Mouse (Mus musculus) intestine, embryonic 16.5 days (tissue): ENCODE results near the gene Ehbp1l1. TPM values are rescaled to one million over a fixed set of nuclear protein-coding genes. Genes with fewer than 3 reads are reported as not detected.
A peak's percentile ranks its signal among the peaks of the same experiment; 100 is the strongest.

ENCODE experiments used
- ATAC-seq: fragments of 200-750 bp; cut with Nextera tagmentation; 2 replicates; pipeline ENCODE4 v1.8.0; 2017; ENCODE audit warnings: moderate TSS enrichment, moderate library complexity
- H3K27ac ChIP-seq: fragments of 300-500 bp; sonication (generic); 2 replicates; pipeline ENCODE4 v1.5.1; 2014; ENCODE audit warnings: mild to moderate bottlenecking, low read length
- H3K27me3 ChIP-seq: fragments of 300-500 bp; sonication (generic); replicated peaks from 2 replicates; pipeline ENCODE4 v1.6.1; 2014; ENCODE audit warnings: low read length, control low read depth, mixed read lengths; ENCODE audit not compliant: control insufficient read depth, insufficient read depth
- H3K36me3 ChIP-seq: fragments of 300-500 bp; sonication (generic); 2 replicates; pipeline ENCODE4 v1.6.1; 2014; ENCODE audit warnings: low read length, control low read depth; ENCODE audit not compliant: control insufficient read depth, insufficient read depth
- H3K4me1 ChIP-seq: fragments of 300-500 bp; sonication (generic); 2 replicates; pipeline ENCODE4 v1.6.1; 2014; ENCODE audit warnings: low read length, control low read depth, mixed read lengths; ENCODE audit not compliant: control insufficient read depth, insufficient read depth
- H3K4me2 ChIP-seq: fragments of 300-500 bp; sonication (generic); 2 replicates; pipeline ENCODE4 v1.6.1; 2014; ENCODE audit warnings: low read depth, low read length, control low read depth
- H3K4me3 ChIP-seq: fragments of 300-500 bp; sonication (generic); 2 replicates; pipeline ENCODE4 v1.5.1; 2014; ENCODE audit warnings: mild to moderate bottlenecking, low read length
- H3K9ac ChIP-seq: fragments of 300-500 bp; sonication (generic); 2 replicates; pipeline ENCODE4 v1.6.1; 2014; ENCODE audit warnings: low read depth, low read length
- H3K9me3 ChIP-seq: fragments of 300-500 bp; sonication (generic); 2 replicates; pipeline ENCODE4 v1.6.1; 2016; ENCODE audit warnings: low read length, control low read depth; ENCODE audit not compliant: control insufficient read depth
- WGBS: fragments of 180-500 bp; shearing (Covaris S2); extraction: QIAGEN DNeasy Blood & Tissue Kit; methylation state at CpG from one replicate; pipeline ENCODE4 v1.1.7; 2014; 5-methylcytosine and 5-hydroxymethylcytosine counted together
- polyA plus RNA-seq: library from polyadenylated mRNA; unstranded; fragments of >200 nt; fragmentation: Nextera tagmentation; extraction: Ambion mirVana; gene quantifications from 2 replicates; pipeline ENCODE4 v1.2.1, GENCODE M21; 2015

Ehbp1l1 gene
- polyA plus RNA-seq, 1 experiment from 2014 or later = 48.6 TPM

DNA sequence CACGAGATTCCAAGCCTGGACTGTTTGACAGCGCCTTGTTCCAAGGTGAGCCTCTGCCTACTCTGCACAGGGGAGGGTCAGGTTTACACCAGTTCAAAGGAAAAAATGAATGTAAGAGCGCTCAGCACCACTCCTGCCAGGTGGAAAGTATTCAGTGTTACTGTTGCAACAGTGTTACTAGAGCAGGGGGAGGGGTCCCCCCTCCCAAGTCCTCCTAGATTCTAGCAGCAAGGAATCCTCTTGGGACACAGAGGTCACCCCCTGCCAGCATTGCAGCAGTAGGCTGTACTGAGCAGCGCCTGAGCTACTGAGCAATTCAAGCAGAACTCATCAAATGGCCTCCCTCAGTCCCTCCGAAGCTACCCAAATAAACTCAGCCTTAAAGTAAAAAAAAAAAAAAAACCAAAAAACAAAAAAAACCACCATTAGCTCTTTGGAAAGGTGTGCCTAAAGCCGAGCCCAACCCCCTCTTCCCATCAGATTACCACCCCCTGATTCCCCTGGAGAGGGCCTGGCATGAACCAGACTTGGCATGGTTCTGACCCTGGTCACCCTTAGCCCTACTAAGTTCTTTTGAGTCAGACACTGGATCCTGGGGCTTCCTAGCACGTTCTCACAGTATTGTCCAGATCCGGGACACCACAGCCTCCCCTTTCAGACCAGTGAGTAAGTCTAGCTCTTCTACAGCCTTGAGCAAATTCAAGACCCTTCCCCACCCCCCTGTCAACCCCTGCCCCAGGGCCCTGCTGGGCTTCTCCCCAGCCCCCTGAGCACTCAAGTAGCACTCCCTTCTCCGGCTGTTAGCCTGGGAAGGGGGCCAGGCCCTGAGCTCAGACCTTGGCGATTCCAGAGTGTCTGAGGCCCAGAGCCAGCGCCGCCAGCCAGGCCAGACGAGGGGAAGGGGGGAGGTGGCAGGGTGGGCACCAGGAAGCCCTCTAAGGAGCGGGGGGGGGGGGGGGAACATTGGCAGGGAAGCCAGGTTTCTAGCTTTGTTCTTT lies 14.5 kb upstream of the Ehbp1l1 start, which contains the start of gene Ltbp3:
TSS of gene Ltbp3 (plus strand) at position 585 of the 998 bp plus-strand sequence.
- peak within 1 kb of the TSS; percentile 88 for H3K9ac ChIP-seq
- H3K4me2 ChIP-seq = peak within 1 kb of the TSS; percentile 97
- H3K36me3 ChIP-seq = no peaks in the 10 kb centered on the region
- peaks cover 34% of the 10 kb centered on the region for H3K4me1 ChIP-seq
- H3K27ac ChIP-seq = peak within 1 kb of the TSS; percentile 92
- peaks cover 5% of the 10 kb centered on the region; the same call in 1 of the 2 replicates for H3K27me3 ChIP-seq
- H3K9me3 ChIP-seq = no peaks in the 10 kb centered on the region
- WGBS = 37% methylated on average over 13 of the region's 14 CpGs
- peak; percentile 54 for ATAC-seq
- peak within 1 kb of the TSS; percentile 78 for H3K4me3 ChIP-seq

DNA sequence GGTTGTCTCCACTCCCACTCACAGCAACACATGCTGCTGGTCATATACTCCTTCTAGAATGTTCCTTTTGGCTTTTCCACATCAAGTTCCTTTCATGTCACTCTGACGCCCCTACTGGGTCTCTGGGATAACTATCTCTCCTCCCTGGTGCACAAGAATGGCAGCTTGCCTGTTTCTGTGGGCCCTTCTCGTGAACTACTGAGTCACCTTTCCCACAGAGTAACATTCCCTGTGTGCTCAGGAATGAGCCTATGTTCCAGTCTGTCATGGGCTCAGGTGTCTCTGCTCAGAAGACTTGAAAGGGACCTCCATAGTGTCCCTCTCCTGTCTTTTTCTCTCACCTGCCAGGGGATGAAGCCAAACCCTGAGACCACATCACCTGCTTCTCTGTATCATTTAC lies 13.3 kb upstream of the Ehbp1l1 start:
- WGBS = 63% methylated on average over 2 of the region's 2 CpGs
- H3K27me3 ChIP-seq = peaks cover 5% of the 10 kb centered on the region; the same call in 1 of the 2 replicates
- no peak overlapping the region for H3K27ac ChIP-seq
- H3K4me2 ChIP-seq = no peak overlapping the region
- peaks cover 28% of the 10 kb centered on the region for H3K4me1 ChIP-seq
- ATAC-seq = no peak
- no peaks in the 10 kb centered on the region for H3K9me3 ChIP-seq
- H3K9ac ChIP-seq = no peak overlapping the region
- H3K4me3 ChIP-seq = no peak overlapping the region
- H3K36me3 ChIP-seq = no peaks in the 10 kb centered on the region

DNA sequence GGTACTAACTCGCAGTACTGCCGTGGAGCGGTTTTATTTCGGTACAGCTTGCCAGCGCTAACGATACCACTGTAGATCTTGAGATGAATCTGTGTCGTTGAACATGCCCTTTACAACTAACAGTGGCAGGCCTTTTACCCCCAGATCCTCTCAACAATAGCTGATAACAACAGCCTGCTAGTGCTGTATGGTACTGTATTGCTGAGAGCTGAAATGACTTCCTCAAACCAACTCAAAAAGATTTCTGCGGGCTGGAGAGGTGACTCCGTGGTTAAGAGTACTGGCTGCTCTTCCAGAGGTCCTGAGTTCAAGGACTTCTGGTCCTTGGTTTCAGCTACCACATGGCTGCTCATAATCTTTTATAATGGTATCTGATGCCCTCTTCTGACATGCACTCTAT lies 8.2 kb upstream of the Ehbp1l1 start:
- WGBS = 76% methylated on average over 9 of the region's 9 CpGs
- Histone ChIP-seq H3K27ac (no peak overlapping the region), H3K4me2 (no peak overlapping the region), H3K36me3 (no peaks in the 10 kb centered on the region; the same call in 1 of the 2 replicates), H3K9me3 (no peaks in the 10 kb centered on the region), H3K9ac (no peak overlapping the region), H3K4me1 (peaks cover 14% of the 10 kb centered on the region), H3K27me3 (no peaks in the 10 kb centered on the region; the same call in 1 of the 2 replicates), H3K4me3 (no peak overlapping the region)
- no peak for ATAC-seq

DNA sequence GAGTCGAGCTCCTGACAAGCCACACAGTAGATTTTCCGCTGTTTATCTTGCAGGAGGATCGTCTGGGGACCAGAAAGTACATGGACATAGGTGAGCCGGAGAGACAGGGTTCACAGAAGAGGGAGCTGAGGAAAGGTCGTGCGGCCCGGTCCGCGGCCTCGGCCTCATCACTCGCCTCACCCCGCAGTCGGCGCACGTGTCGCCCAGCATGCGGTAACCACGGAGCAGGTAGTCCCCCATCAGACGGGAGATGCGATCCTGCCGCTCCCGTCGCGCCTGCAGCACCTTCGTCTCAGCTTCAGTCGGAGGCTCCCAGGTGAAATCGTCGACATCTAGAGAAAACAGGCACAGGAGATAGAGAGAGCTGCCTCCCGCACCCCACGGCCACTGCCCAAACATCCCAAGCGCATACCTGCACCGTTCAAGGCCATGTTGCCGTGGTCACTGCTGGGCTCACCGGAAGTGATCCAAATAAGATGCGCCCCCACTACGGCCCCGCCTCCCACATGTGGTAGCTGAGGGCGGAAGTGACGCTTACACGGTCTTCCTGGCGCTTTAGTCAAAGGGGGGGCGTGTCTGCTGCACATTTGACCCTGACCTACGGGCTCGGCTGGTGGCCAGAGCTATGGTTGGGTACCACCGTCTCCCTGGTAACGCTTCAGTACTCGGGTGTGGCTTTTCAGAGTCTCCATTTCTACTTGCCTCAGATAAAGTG lies 5.3 kb upstream of the Ehbp1l1 start:
- H3K36me3 ChIP-seq = no peaks in the 10 kb centered on the region; the same call in 1 of the 2 replicates
- peak overlapping the region; percentile 31; the same call in 1 of the 2 replicates for H3K27ac ChIP-seq
- no peaks in the 10 kb centered on the region for H3K9me3 ChIP-seq
- under 1% methylated on average over 47 of the region's 47 CpGs for WGBS
- no peaks in the 10 kb centered on the region; the same call in 1 of the 2 replicates for H3K27me3 ChIP-seq
- peak overlapping the region; percentile 78 for H3K9ac ChIP-seq
- peak; percentile 80 for ATAC-seq
- H3K4me2 ChIP-seq = peak overlapping the region; percentile 96
- H3K4me1 ChIP-seq = peaks cover 34% of the 10 kb centered on the region
- peak overlapping the region; percentile 77 for H3K4me3 ChIP-seq

DNA sequence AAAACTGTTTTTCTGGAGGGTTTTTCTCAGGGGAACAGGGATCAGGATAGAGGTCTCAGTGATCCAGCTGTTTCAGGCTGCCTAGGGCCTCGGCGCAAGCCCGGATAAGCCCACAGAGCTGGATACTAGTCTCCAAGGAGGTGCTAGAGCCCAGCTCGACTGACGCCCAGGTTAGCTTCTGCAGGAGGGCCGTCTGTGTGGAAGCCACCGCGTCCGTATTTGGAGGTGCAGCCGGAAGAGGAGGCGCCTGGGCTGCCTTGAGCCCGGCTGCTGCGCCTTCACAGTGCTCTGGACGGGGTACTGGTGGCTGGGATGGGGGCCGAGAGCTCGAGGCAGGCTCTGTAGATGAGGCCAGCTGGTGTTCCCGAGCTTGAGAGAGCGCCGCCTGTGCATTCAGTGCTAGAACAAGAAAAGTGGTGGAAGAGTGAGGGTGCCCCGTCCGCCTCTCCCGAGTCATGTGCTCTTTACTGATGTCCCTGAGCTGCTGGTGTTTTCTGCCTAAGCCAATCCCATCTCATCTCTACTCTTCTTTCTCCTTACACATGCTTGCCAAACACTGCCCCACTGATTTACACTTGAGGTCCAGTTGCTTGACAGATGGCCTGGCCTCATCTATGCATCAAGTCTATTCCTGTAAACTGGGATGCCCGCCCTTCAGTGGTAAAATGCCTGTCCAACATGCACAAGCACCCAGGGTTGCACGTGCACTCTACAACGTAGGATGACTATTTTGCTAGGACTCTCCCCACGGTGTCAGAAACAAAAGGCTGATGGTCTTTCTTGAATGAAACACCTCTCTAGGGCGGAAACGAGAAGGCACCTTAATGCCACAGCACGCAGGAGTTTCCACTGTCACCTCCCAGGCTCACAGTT lies 4.4 kb upstream of the Ehbp1l1 start:
- Histone ChIP-seq H3K27me3 (no peaks in the 10 kb centered on the region), H3K4me2 (peak overlapping the region; percentile 96), H3K27ac (no peak overlapping the region), H3K4me1 (peaks cover 35% of the 10 kb centered on the region), H3K4me3 (peak overlapping the region; percentile 77), H3K36me3 (no peaks in the 10 kb centered on the region; the same call in 1 of the 2 replicates), H3K9me3 (no peaks in the 10 kb centered on the region), H3K9ac (peak overlapping the region; percentile 78)
- ATAC-seq = no peak
- 72% methylated on average over 29 of the region's 29 CpGs for WGBS

DNA sequence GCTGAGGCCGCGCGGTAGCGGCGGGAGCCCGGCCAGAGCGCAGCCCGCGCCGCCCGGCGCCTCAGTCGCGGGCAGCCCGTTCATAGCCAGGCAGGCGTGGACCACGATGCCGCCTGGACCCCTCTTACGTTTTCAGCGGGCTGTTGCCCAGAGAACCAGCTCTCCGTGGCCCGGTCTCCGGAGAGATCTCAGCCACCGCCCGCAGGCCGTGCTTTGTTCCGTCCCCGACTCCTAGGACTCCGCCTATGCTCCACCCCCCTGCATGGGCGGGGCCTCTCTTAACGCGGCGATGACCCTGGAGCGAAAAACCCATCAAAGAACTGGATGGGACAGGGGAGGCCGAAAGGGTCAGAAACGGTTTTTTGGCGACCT lies 3.3 kb upstream of the Ehbp1l1 start, which contains the start of gene Fam89b:
TSS of gene Fam89b (minus strand) at position 210 of the 372 bp plus-strand sequence.
- ATAC-seq = peak; percentile 65
- H3K4me3 ChIP-seq = peak within 1 kb of the TSS; percentile 91
- H3K27ac ChIP-seq = peak within 1 kb of the TSS; percentile 82
- WGBS = under 1% methylated on average over 37 of the region's 37 CpGs
- peak within 1 kb of the TSS; percentile 95 for H3K9ac ChIP-seq
- peak within 1 kb of the TSS; percentile 93 for H3K4me2 ChIP-seq
- H3K9me3 ChIP-seq = no peaks in the 10 kb centered on the region
- H3K27me3 ChIP-seq = no peaks in the 10 kb centered on the region
- H3K4me1 ChIP-seq = peaks cover 46% of the 10 kb centered on the region
- no peaks in the 10 kb centered on the region; the same call in 1 of the 2 replicates for H3K36me3 ChIP-seq

DNA sequence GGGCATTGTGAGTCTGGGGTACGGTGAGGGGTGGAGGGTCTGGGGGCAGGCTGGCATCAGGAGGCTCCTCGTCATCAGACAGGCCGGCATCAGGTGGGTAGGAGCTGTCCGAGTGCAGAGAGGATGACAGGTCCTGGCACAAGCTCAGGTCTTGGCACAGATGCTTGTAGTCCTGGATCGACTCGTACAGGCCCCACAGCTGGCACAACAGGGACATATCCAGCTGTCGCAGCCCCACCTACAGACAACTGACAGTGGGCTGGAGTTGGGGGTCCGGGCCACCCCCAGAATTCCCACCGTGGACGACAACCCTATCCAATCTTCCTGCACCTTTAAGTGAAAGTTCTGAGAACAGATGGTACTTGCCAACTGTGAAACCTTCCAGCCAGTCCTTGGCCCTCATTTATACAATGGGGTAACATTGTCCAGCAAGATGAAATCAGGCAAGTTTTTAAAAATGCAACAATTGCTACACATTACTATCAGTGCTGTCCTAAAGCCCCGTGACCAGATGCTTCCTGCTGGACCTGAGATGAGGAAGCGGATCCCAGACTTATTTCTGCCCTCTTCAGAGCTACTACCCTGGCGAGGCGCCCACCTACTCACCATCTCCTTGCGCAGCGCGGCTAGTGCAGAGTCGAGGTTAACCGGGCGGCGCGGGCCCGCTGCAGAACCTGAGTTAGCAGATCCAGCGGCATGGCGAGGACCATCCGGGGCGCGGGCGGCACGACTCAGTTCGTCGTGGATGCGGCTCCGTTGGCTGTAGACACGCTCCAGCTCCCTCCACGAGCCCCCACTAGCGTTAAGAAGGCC lies 2.7 kb upstream of the Ehbp1l1 start:
- 8% methylated on average over 37 of the region's 37 CpGs for WGBS
- peak overlapping the region; percentile 93 for H3K4me2 ChIP-seq
- H3K9ac ChIP-seq = peak overlapping the region; percentile 95
- H3K27me3 ChIP-seq = no peaks in the 10 kb centered on the region
- no peaks in the 10 kb centered on the region; the same call in 1 of the 2 replicates for H3K36me3 ChIP-seq
- peak overlapping the region; percentile 91 for H3K4me3 ChIP-seq
- peaks cover 52% of the 10 kb centered on the region for H3K4me1 ChIP-seq
- ATAC-seq = peak; percentile 20
- H3K9me3 ChIP-seq = no peaks in the 10 kb centered on the region
- H3K27ac ChIP-seq = peak overlapping the region; percentile 82

DNA sequence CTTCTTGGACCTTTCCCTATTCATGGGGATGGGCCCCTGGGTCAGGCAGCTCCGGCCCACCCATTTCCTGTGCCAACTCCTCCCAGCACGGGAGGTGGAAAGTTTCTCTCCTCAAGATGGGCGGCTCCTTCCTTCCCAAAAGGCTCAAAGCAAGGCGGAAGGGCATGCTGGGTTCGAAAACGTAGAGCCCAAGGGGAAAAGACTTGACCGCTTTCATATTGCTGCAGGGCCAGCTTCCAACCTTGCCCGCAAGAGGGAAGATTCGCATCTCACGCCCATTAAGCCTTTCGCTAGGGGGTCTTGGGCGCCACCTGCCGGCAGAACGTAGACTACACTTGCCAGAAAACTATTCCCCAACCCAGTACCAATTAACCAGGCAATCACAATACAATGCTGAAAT lies 1.6 kb upstream of the Ehbp1l1 start:
- Histone ChIP-seq H3K4me3 (peak overlapping the region; percentile 91), H3K27me3 (no peaks in the 10 kb centered on the region), H3K36me3 (no peaks in the 10 kb centered on the region; the same call in 1 of the 2 replicates), H3K4me1 (peaks cover 57% of the 10 kb centered on the region), H3K9ac (peak overlapping the region; percentile 95), H3K9me3 (no peaks in the 10 kb centered on the region), H3K27ac (peak overlapping the region; percentile 72), H3K4me2 (peak overlapping the region; percentile 93)
- ATAC-seq = no peak
- WGBS = 4% methylated on average over 14 of the region's 14 CpGs
